Mouse (Mus musculus) spleen, adult 2 months (tissue): ENCODE data around the gene Gadl1. TPM values are rescaled to one million over a fixed set of nuclear protein-coding genes. Genes with fewer than 3 reads are reported as not detected.

Experiments
- DNase-seq, 2 experiments: peaks; one replicate each; pipeline versions ENCODE4 v3.0.0 to v3.0.0-alpha.2; 2012 to 2021; ENCODE audit warnings: low spot score in 2 of 2, low read depth in 1 of 2
- H3K27ac ChIP-seq: fragments of 200-500 bp; 2 replicates; pipeline ENCODE4 v1.5.1; 2012; ENCODE audit warnings: low read length, inconsistent platforms; ENCODE audit not compliant: insufficient read depth
- H3K27me3 ChIP-seq: fragments of 200-500 bp; 2 replicates; pipeline ENCODE4 v1.6.1; 2012; ENCODE audit warnings: mild to moderate bottlenecking, moderate library complexity, low read length, inconsistent platforms; ENCODE audit not compliant: control insufficient read depth, insufficient read depth
- H3K36me3 ChIP-seq: fragments of 200-500 bp; 2 replicates; pipeline ENCODE4 v1.6.1; 2012; ENCODE audit warnings: mild to moderate bottlenecking, low read length, inconsistent platforms; ENCODE audit not compliant: control insufficient read depth, insufficient read depth
- H3K4me1 ChIP-seq: fragments of 200-500 bp; 2 replicates; pipeline ENCODE4 v1.6.1; 2011; ENCODE audit warnings: inconsistent platforms; ENCODE audit not compliant: control insufficient read depth, insufficient read depth, insufficient read length
- H3K4me3 ChIP-seq: fragments of 200-500 bp; 2 replicates; pipeline ENCODE4 v1.5.1; 2011; ENCODE audit warnings: mild to moderate bottlenecking, inconsistent platforms; ENCODE audit not compliant: insufficient read depth, insufficient read length; ENCODE audit errors: extremely low read depth
- CTCF ChIP-seq: fragments of 200-500 bp; IDR thresholded peaks from 2 replicates; pipeline ENCODE4 v1.5.1; 2011; ENCODE audit warnings: mild to moderate bottlenecking, inconsistent platforms; ENCODE audit not compliant: insufficient read depth, insufficient read length, insufficient replicate concordance; ENCODE audit errors: extremely low read depth
- POLR2A ChIP-seq: fragments of 200-500 bp; IDR thresholded peaks from 2 replicates; pipeline ENCODE4 v1.6.1; 2011; ENCODE audit warnings: low read depth, low read length, inconsistent platforms
- WGBS: fragments of 180-500 bp; shearing (Covaris S2); methylation state at CpG from one replicate; pipeline ENCODE4 v1.1.7; 2018; 5-methylcytosine and 5-hydroxymethylcytosine counted together
- polyA plus RNA-seq: library from polyadenylated mRNA; depleted of rRNA; stranded (reverse); fragments of >200 nt; gene quantifications from 2 replicates; pipeline ENCODE4 v1.2.3, GENCODE M21; 2012

Gadl1 gene
- polyA plus RNA-seq, 1 experiment, result not detected

DNA sequence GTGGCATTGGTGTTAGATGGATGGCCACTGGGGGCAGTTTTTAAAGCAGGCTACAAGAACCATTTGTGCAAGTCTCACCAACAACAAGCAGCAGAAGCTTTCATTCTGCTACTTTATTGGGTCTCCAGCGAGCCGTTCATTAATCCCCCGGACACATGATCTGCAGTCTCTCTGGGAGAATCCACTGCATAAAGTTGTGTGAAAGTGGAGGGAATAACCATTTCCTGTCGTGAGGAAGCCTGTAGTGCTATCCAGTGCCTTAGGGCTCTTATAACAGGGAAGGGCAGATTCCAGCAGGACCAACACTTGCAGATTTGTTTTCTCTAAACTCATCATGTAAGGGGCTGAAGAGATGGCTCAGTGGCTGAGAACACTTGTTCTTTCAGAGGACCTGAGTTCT is 104.7 kb downstream of the Gadl1 start:
- DNase-seq, result no peak
- Histone ChIP-seq H3K27me3 (no peaks in the 10 kb centered on the region), H3K36me3 (no peaks in the 10 kb centered on the region), H3K4me3 (no peak overlapping the region), H3K4me1 (peaks cover 2% of the 10 kb centered on the region; the same call in 1 of the 2 replicates), H3K27ac (no peak overlapping the region)
- 87% methylated on average over 4 of the region's 4 CpGs for WGBS
- TF ChIP-seq POLR2A, result no peak
- no peak for TF ChIP-seq CTCF

DNA sequence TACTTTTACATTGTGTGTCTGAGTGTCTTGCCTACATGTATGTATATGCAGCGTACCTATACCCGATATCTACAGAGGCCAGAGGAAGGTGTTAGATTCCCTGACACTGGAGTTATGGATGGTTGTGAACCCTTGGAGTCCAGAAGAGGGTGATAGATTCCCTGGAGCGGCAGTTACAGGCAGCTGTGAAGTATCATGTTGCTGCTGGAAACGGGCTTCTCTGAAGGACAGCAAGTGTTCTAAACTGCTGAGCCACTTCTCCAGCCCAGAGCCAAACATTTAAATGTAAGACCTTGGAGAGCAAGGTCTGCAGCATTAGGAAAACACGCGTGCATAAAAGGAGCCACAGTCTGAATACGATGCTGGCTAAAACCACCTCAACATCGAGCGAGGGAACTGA is 107.0 kb downstream of the Gadl1 start:
- peaks cover 2% of the 10 kb centered on the region; the same call in 1 of the 2 replicates for H3K4me1 ChIP-seq
- no peak overlapping the region for H3K27ac ChIP-seq
- 83% methylated on average over 9 of the region's 9 CpGs for WGBS
- no peak overlapping the region for H3K4me3 ChIP-seq
- TF ChIP-seq POLR2A, result no peak
- no peak for TF ChIP-seq CTCF
- no peaks in the 10 kb centered on the region for H3K27me3 ChIP-seq
- no peaks in the 10 kb centered on the region for H3K36me3 ChIP-seq
- no peak for DNase-seq

DNA sequence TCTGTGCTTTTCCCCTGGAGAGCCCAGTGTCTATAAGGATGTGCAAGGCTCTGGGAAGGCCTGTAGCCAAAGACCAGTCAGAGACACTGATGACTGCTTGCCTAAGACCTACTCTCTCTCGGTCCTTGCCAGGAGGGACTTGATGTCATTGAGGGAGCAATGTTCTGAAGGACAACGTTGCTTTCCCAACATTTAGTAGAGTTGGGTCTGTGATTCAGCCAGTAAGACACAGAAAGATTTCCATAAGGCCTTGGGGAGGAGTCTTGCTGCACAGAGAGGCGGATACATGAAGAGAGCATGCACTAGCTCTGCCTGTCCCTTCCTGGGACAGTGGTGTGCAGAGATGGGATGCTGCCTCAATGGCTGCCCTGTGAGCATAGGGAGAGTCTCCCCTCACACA is 107.8 kb downstream of the Gadl1 start:
- 82% methylated on average over 3 of the region's 3 CpGs for WGBS
- no peaks in the 10 kb centered on the region for H3K36me3 ChIP-seq
- no peak overlapping the region for H3K27ac ChIP-seq
- no peak for TF ChIP-seq POLR2A
- no peak for TF ChIP-seq CTCF
- DNase-seq, result no peak
- no peaks in the 10 kb centered on the region for H3K27me3 ChIP-seq
- H3K4me1 ChIP-seq, result peaks cover 2% of the 10 kb centered on the region; the same call in 1 of the 2 replicates
- no peak overlapping the region for H3K4me3 ChIP-seq

DNA sequence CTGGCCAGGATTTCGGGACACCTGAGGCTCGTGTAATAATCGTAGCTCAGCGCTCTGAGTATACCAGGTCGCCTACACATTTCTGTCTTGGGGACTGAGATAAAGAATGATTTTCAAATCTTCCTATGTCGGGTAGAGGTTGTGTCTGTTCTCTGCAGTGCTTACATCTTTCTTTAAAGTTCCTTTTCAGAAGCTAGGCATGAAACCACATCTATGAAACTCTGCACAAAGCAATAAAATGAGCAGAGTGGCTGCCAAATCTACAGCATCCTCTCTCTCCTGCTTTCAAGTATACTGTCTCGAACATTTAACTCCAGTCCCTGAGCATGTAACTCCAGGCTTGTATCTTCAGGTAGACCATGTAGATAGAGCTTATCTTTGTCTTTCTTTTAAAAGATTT is 109.3 kb downstream of the Gadl1 start:
- H3K36me3 ChIP-seq, result no peaks in the 10 kb centered on the region
- WGBS, result 71% methylated on average over 7 of the region's 7 CpGs
- no peak for TF ChIP-seq POLR2A
- TF ChIP-seq CTCF, result no peak
- DNase-seq, result no peak
- H3K27me3 ChIP-seq, result no peaks in the 10 kb centered on the region
- H3K4me1 ChIP-seq, result peaks cover 2% of the 10 kb centered on the region; the same call in 1 of the 2 replicates
- no peak overlapping the region for H3K27ac ChIP-seq
- no peak overlapping the region for H3K4me3 ChIP-seq

DNA sequence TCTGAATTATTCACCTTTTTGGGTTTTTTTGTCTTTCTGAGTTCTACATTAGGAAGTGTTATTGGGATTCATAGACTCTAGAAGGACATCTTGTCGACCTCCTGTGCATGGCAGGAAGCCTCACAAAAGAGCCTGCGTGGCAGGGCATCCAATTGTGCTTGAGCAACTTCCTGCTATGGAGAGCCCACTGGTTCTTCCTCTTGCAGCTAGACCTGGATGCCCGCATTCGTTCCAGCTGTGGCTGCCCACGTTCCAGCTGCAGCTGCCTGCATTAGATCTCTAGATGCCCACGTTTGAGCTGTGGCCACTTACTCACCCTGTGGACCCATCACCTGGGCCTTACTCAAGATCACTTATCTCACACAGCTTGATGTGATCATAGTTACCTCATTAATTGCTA is 116.1 kb downstream of the Gadl1 start:
- no peaks in the 10 kb centered on the region for H3K36me3 ChIP-seq
- no peaks in the 10 kb centered on the region for H3K4me1 ChIP-seq
- no peak for TF ChIP-seq CTCF
- TF ChIP-seq POLR2A, result no peak
- H3K4me3 ChIP-seq, result no peak overlapping the region
- 38% methylated on average over 6 of the region's 6 CpGs for WGBS
- no peak overlapping the region for H3K27ac ChIP-seq
- no peaks in the 10 kb centered on the region for H3K27me3 ChIP-seq
- no peak for DNase-seq

DNA sequence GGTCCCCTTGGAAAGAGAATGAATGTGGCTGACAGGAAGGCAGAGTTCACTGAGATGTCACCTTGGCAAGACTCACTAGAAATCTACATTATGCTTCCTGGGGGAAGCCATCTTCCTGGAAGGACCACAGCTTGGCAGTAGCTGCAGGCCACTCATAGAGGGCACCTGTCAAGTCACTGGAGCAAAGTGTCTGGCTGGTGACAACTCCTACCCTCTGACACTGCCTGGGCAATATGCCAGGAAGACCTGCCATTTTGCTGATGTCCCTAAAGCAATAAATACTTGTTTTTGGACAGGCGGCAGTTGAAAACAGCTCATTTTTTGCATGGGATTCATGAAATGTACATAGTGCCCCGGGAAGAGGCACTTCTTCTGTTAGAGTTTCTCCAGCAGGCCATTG is 119.8 kb downstream of the Gadl1 start:
- H3K27ac ChIP-seq, result no peak overlapping the region
- H3K4me3 ChIP-seq, result no peak overlapping the region
- no peaks in the 10 kb centered on the region for H3K4me1 ChIP-seq
- 94% methylated on average over 2 of the region's 2 CpGs for WGBS
- H3K36me3 ChIP-seq, result no peaks in the 10 kb centered on the region
- no peak for TF ChIP-seq POLR2A
- DNase-seq, result no peak
- H3K27me3 ChIP-seq, result no peaks in the 10 kb centered on the region

DNA sequence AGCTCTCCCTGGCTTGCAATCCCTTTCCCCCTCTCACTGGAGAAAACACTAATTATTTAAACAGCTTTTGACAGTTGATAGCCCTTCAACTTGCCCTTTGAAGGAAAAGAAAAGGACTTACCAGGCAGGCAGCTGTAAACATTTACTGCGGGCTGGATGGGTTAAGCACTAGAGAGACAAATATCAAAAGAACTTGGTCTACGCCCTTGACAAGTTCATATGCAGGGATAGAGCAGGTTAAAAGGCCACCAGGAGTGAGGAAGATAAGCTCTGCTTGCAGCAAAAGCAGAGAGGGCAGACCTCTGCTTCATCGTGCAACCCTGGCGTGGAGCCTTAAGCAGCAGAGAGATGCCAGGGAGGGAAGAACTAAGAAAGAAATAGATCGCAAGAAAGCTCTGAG is 123.5 kb downstream of the Gadl1 start:
- H3K27me3 ChIP-seq, result no peaks in the 10 kb centered on the region
- WGBS, result 88% methylated on average over 5 of the region's 5 CpGs

More for the DNA sequence above, 123.5 kb downstream of the Gadl1 start:
- no peak overlapping the region for H3K27ac ChIP-seq
- DNase-seq, result no peak
- H3K4me3 ChIP-seq, result no peak overlapping the region
- TF ChIP-seq CTCF, result no peak
- no peaks in the 10 kb centered on the region for H3K4me1 ChIP-seq
- no peaks in the 10 kb centered on the region for H3K36me3 ChIP-seq
